Comparison of ENCODE assay signal across 10 mouse cellular contexts in the genomic region with DNA sequence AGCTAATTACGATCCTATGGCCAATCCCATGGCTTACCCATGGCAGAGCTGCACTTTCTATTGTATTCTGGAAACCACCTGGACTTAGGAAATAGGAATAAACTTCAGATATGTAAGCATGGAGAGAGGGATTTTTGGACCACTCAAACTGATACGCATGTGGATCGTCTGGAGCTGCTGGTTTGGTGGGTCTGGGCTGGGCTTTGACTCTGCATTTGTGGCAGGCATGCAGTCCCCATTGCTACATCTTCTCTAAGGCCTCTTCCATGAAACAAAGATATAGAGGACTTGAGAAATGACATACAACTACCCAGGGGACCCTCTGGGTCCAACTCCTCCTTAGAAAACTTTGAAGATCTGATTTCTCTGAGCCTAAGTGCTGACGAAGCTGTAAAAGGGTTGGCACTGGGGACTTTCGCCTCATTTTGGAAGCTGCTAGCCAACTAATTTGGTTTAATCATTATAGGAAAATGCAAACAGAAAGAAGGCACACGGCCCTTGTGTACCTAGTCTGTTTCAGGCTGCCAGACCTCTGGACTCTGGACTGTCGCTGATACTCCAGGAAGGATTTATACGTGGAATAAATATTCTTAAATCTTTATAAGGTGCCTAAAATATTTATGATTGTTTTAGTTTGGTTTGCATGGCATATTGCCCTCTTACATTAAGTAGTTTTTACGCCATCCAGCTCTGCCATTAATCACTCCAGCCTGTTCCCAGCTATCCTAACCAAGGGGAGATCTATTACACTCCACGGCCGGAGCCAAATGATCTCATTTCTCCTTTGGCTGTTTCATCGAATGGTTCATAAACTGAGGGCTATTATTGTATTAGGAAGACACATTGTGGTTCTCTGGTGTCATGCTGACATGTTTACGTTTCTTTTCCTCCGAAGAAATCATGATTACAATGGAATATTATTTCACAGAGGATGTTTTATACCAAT.
A peak's percentile ranks its signal among the peaks of the same experiment; 100 is the strongest.
DNase-seq lines count a peak whose midpoint lies in the region; ATAC-seq and TF ChIP-seq lines count a peak whose summit lies in the region.
"Had no signal": no experiment of that assay in that cellular context is flagged by ENCODE, and none has a peak within 500 bp of the region (broad histone marks: within the 10 kb centered on the region; RNA-seq: fewer than 3 reads in every experiment).

No protein-coding gene starts in this region.

- H3K9me3 ChIP-seq in intestine, postnatal 0 days (ENCODE audit: control insufficient read depth) = no peaks in the 10 kb centered on the region
- no peaks in the 10 kb centered on the region for H3K9me3 ChIP-seq in limb, embryonic 14.5 days (ENCODE audit: control insufficient read depth, low read length)
- no peaks in the 10 kb centered on the region for H3K9me3 ChIP-seq in stomach, embryonic 14.5 days (ENCODE audit: control insufficient read depth, low read depth, low read length)
- H3K9me3 ChIP-seq in heart, embryonic 10.5 days = no peaks in the 10 kb centered on the region
- H3K9me3 ChIP-seq: lung, embryonic 15.5 days had no signal

- H3K36me3 ChIP-seq in liver, adult 2 months (ENCODE audit: control insufficient read depth, insufficient read depth, low read length) = no peaks in the 10 kb centered on the region
- H3K36me3 ChIP-seq in intestine, postnatal 0 days (ENCODE audit: control insufficient read depth, insufficient read depth) = no peaks in the 10 kb centered on the region
- no peaks in the 10 kb centered on the region for H3K36me3 ChIP-seq in limb, embryonic 14.5 days (ENCODE audit: control insufficient read depth, insufficient read depth, low read length)
- no peaks in the 10 kb centered on the region for H3K36me3 ChIP-seq in stomach, embryonic 14.5 days (ENCODE audit: control insufficient read depth, insufficient read depth, low read length)
- no peaks in the 10 kb centered on the region for H3K36me3 ChIP-seq in heart, embryonic 10.5 days
- H3K36me3 ChIP-seq: lung, embryonic 15.5 days had no signal

- no peak overlapping the region for H3K4me3 ChIP-seq in liver, adult 2 months (ENCODE audit: insufficient read depth, low read depth, low read length)
- H3K4me3 ChIP-seq in intestine, postnatal 0 days (ENCODE audit: low read depth, low read length) = no peak overlapping the region
- H3K4me3 ChIP-seq in limb, embryonic 14.5 days (replicated peaks; ENCODE audit: low read length) = no peak overlapping the region
- no peak overlapping the region for H3K4me3 ChIP-seq in stomach, embryonic 14.5 days (ENCODE audit: low read depth, low read length)
- H3K4me3 ChIP-seq in heart, embryonic 10.5 days = no peak overlapping the region
- H3K4me3 ChIP-seq: lung, embryonic 15.5 days had no signal

- DNase-seq in liver, adult 2 months (ENCODE audit: extremely low read depth, low read depth, low spot score) = peak; percentile 94
- DNase-seq in liver = no peak
- peak; percentile 48 for DNase-seq in limb, embryonic 14.5 days (ENCODE audit: low spot score)
- no peak for DNase-seq in heart, postnatal 10 days
- DNase-seq in cerebellum, adult 9-11 months = no peak
- DNase-seq in heart, embryonic 10.5 days (ENCODE audit: low spot score) = no peak
- DNase-seq: thymus, postnatal 36 days had no signal

- H3K27ac ChIP-seq in liver, adult 2 months (replicated peaks; ENCODE audit: insufficient read depth, low read depth, low read length) = peak overlapping the region; percentile 84
- H3K27ac ChIP-seq in intestine, postnatal 0 days (ENCODE audit: low read depth, low read length) = no peak overlapping the region
- H3K27ac ChIP-seq in limb, embryonic 14.5 days (replicated peaks; ENCODE audit: low read depth, low read length) = no peak overlapping the region
- H3K27ac ChIP-seq in stomach, embryonic 14.5 days (ENCODE audit: low read length) = peak overlapping the region; percentile 23; the same call in 1 of the 2 replicates
- no peak overlapping the region for H3K27ac ChIP-seq in heart, embryonic 10.5 days
- H3K27ac ChIP-seq: lung, embryonic 15.5 days had no signal

- intact Hi-C loops in heart, postnatal 10 days (cut with DNase I) = no loop called here

- H3K4me2 ChIP-seq in intestine, postnatal 0 days (replicated peaks; ENCODE audit: low read depth) = peak overlapping the region; percentile 40
- no peak overlapping the region for H3K4me2 ChIP-seq in limb, embryonic 14.5 days (replicated peaks; ENCODE audit: low read depth, low read length, severe bottlenecking)
- H3K4me2 ChIP-seq in stomach, embryonic 14.5 days (replicated peaks; ENCODE audit: low read depth, low read length) = no peak overlapping the region
- H3K4me2 ChIP-seq: lung, embryonic 15.5 days had no signal

- TF ChIP-seq CTCF in liver, adult 2 months (IDR thresholded peaks at IDR 0.05; ENCODE audit: low read depth, low read length) = no peak
- no peak for TF ChIP-seq CTCF in intestine, postnatal 0 days (IDR thresholded peaks at IDR 0.05; ENCODE audit: low read depth)

- 25% methylated on average over 14 of the region's 14 CpGs for WGBS in liver, adult 2 months
- 23% methylated on average over 14 of the region's 14 CpGs for WGBS in intestine, postnatal 0 days
- 46% methylated on average over 14 of the region's 14 CpGs for WGBS in limb, embryonic 14.5 days
- WGBS in stomach, embryonic 14.5 days = 33% methylated on average over 14 of the region's 14 CpGs
- 81% methylated on average over 14 of the region's 14 CpGs for WGBS in heart, embryonic 10.5 days

- H3K27me3 ChIP-seq in liver, adult 2 months (ENCODE audit: control insufficient read depth, insufficient read depth, low read length) = no peaks in the 10 kb centered on the region
- H3K27me3 ChIP-seq in intestine, postnatal 0 days (replicated peaks; ENCODE audit: control insufficient read depth, insufficient read depth, low read length) = peaks cover 5% of the 10 kb centered on the region; the same call in 1 of the 2 replicates
- H3K27me3 ChIP-seq in limb, embryonic 14.5 days (ENCODE audit: control insufficient read depth, insufficient read depth, low read length) = no peaks in the 10 kb centered on the region
- no peaks in the 10 kb centered on the region for H3K27me3 ChIP-seq in stomach, embryonic 14.5 days (ENCODE audit: control insufficient read depth, insufficient read depth, low read length)
- H3K27me3 ChIP-seq in heart, embryonic 10.5 days (ENCODE audit: insufficient read depth, poor library complexity, severe bottlenecking) = no peaks in the 10 kb centered on the region
- H3K27me3 ChIP-seq: lung, embryonic 15.5 days had no signal

- no peak for TF ChIP-seq POLR2A in liver, adult 2 months (IDR thresholded peaks at IDR 0.05; ENCODE audit: extremely low read depth, insufficient read depth, low read length)
- TF ChIP-seq POLR2A in limb, embryonic 14.5 days (IDR thresholded peaks at IDR 0.05; ENCODE audit: borderline replicate concordance, extremely low read depth, insufficient read depth, insufficient read length) = no peak

- H3K79me2 ChIP-seq in liver, adult 2 months (ENCODE audit: control insufficient read depth, insufficient read depth, low read length) = no peaks in the 10 kb centered on the region

- H3K9ac ChIP-seq in liver, adult 2 months (ENCODE audit: low read depth, low read length) = no peak overlapping the region
- no peak overlapping the region for H3K9ac ChIP-seq in intestine, postnatal 0 days (ENCODE audit: low read depth, low read length)
- H3K9ac ChIP-seq in limb, embryonic 14.5 days (ENCODE audit: low read depth, low read length, severe bottlenecking) = no peak overlapping the region
- H3K9ac ChIP-seq in stomach, embryonic 14.5 days (replicated peaks; ENCODE audit: low read depth, low read length) = no peak overlapping the region
- H3K9ac ChIP-seq: lung, embryonic 15.5 days had no signal

- H3K4me1 ChIP-seq in liver, adult 2 months (ENCODE audit: control insufficient read depth, insufficient read depth, low read length) = peaks cover 9% of the 10 kb centered on the region
- peaks cover 11% of the 10 kb centered on the region for H3K4me1 ChIP-seq in intestine, postnatal 0 days (replicated peaks; ENCODE audit: control insufficient read depth, insufficient read depth, low read length)
- H3K4me1 ChIP-seq in limb, embryonic 14.5 days (ENCODE audit: control insufficient read depth, insufficient read depth, low read length) = no peaks in the 10 kb centered on the region
- 0 out of 2 replicates have a peak, but pooled peaks cover 4% of the 10 kb centered on the region for H3K4me1 ChIP-seq in stomach, embryonic 14.5 days (ENCODE audit: control insufficient read depth, insufficient read depth, low read length)
- no peaks in the 10 kb centered on the region for H3K4me1 ChIP-seq in heart, embryonic 10.5 days

- peak; percentile 93 for ATAC-seq in intestine, postnatal 0 days
- peak; percentile 50; the same call in 1 of the 2 replicates for ATAC-seq in limb, embryonic 14.5 days (ENCODE audit: low FRiP score, low read depth)
- peak; percentile 87 for ATAC-seq in stomach, embryonic 14.5 days (ENCODE audit: insufficient number of reproducible peaks, insufficient read depth, low FRiP score, low read depth)

Comparison
In these comparisons a context has a peak if more than half of its experiments do, and no peak if none do; other contexts are left out.
1. DNase-seq: peak in liver, adult 2 months (single experiment) and limb, embryonic 14.5 days (single experiment); none in liver (single experiment), heart, postnatal 10 days (0 of 2), cerebellum, adult 9-11 months (single experiment) and heart, embryonic 10.5 days (single experiment).
2. H3K27ac ChIP-seq: peak in liver, adult 2 months (single experiment) and stomach, embryonic 14.5 days (single experiment); none in intestine, postnatal 0 days (single experiment), limb, embryonic 14.5 days (single experiment) and heart, embryonic 10.5 days (single experiment).
3. Peak in every context shown above with its lines, with median percentiles within 50 percentile points of each other: ATAC-seq.